9 mouse cellular contexts compared by ENCODE assay signal in genomic region chr9:119631899-119632533, GRCm38 (mm10). TPM values are rescaled to one million over a fixed set of nuclear protein-coding genes. Genes with fewer than 3 reads are reported as not detected.
DNase-seq lines count a peak whose midpoint lies in the region; ATAC-seq and TF ChIP-seq lines count a peak whose summit lies in the region.
"Had no signal": no experiment of that assay in that cellular context is flagged by ENCODE, and none has a peak within 500 bp of the region (broad histone marks: within the 10 kb centered on the region; RNA-seq: fewer than 3 reads in every experiment).

No protein-coding gene starts in this region.

- peak; percentile 37; the same call in 1 of the 2 replicates for ATAC-seq in stomach, embryonic 14.5 days (ENCODE audit: insufficient number of reproducible peaks, insufficient read depth, low FRiP score, low read depth)
- no peak for ATAC-seq in stomach, postnatal 0 days (ENCODE audit: low FRiP score, low TSS enrichment)
- ATAC-seq in embryonic facial prominence, embryonic 13.5 days (ENCODE audit: insufficient number of reproducible peaks, insufficient read depth, low FRiP score, low TSS enrichment, low read depth): no peak
- peak; percentile 76 for ATAC-seq in megakaryocyte progenitor cell, adult 5-6 weeks (replicated peaks; ENCODE audit: poor library complexity)
- no peak for ATAC-seq in granulocyte monocyte progenitor cell, adult 5-6 weeks (replicated peaks; ENCODE audit: poor library complexity, severe bottlenecking)

- no peaks in the 10 kb centered on the region for H3K36me3 ChIP-seq in stomach, embryonic 14.5 days (ENCODE audit: control insufficient read depth, insufficient read depth, low read length)
- H3K36me3 ChIP-seq in stomach, postnatal 0 days (ENCODE audit: control insufficient read depth, insufficient read depth, low read length): no peaks in the 10 kb centered on the region
- no peaks in the 10 kb centered on the region for H3K36me3 ChIP-seq in embryonic facial prominence, embryonic 13.5 days
- no peaks in the 10 kb centered on the region for H3K36me3 ChIP-seq in hindbrain, embryonic 10.5 days
- H3K36me3 ChIP-seq: limb, embryonic 15.5 days had no signal

- DNase-seq in stomach, postnatal 0 days (ENCODE audit: low spot score): no peak
- DNase-seq in hindbrain, embryonic 10.5 days (ENCODE audit: low spot score): no peak
- no peak for DNase-seq in left cerebral cortex, adult 8-10 months (ENCODE audit: low spot score in 2 of 2)
- DNase-seq in layer of hippocampus, adult 18-20 months (ENCODE audit: low spot score in 2 of 2): no peak

- H3K4me2 ChIP-seq in stomach, embryonic 14.5 days (replicated peaks; ENCODE audit: low read depth, low read length): no peak overlapping the region
- H3K4me2 ChIP-seq in stomach, postnatal 0 days (replicated peaks; ENCODE audit: low read depth): no peak overlapping the region
- H3K4me2 ChIP-seq in embryonic facial prominence, embryonic 13.5 days: peak overlapping the region; percentile 33
- H3K4me2 ChIP-seq: limb, embryonic 15.5 days had no signal

- no peak for TF ChIP-seq CTCF in stomach, postnatal 0 days (IDR thresholded peaks at IDR 0.05; ENCODE audit: low read depth)

- H3K9ac ChIP-seq in stomach, embryonic 14.5 days (replicated peaks; ENCODE audit: low read depth, low read length): no peak overlapping the region
- no peak overlapping the region for H3K9ac ChIP-seq in stomach, postnatal 0 days (ENCODE audit: low read length)
- 0 out of 2 replicates have a peak overlapping the region, but pooled peaks have one; percentile 11 for H3K9ac ChIP-seq in embryonic facial prominence, embryonic 13.5 days
- H3K9ac ChIP-seq: limb, embryonic 15.5 days had no signal

- no peaks in the 10 kb centered on the region for H3K27me3 ChIP-seq in stomach, embryonic 14.5 days (ENCODE audit: control insufficient read depth, insufficient read depth, low read length)
- H3K27me3 ChIP-seq in stomach, postnatal 0 days (ENCODE audit: control insufficient read depth, insufficient read depth, low read length): no peaks in the 10 kb centered on the region
- H3K27me3 ChIP-seq in embryonic facial prominence, embryonic 13.5 days: peaks cover 28% of the 10 kb centered on the region
- 0 out of 2 replicates have a peak, but pooled peaks cover 2% of the 10 kb centered on the region for H3K27me3 ChIP-seq in hindbrain, embryonic 10.5 days (ENCODE audit: insufficient read depth, poor library complexity, severe bottlenecking)

- no peak overlapping the region for H3K27ac ChIP-seq in stomach, embryonic 14.5 days (ENCODE audit: low read length)
- no peak overlapping the region for H3K27ac ChIP-seq in stomach, postnatal 0 days (replicated peaks)
- no peak overlapping the region for H3K27ac ChIP-seq in embryonic facial prominence, embryonic 13.5 days
- H3K27ac ChIP-seq in hindbrain, embryonic 10.5 days: 0 out of 2 replicates have a peak overlapping the region, but pooled peaks have one; percentile 56
- H3K27ac ChIP-seq: limb, embryonic 15.5 days had no signal

- no peak for TF ChIP-seq EP300 in stomach, postnatal 0 days (optimal IDR thresholded peaks at IDR 0.05)

- WGBS in stomach, embryonic 14.5 days: 28% methylated on average over 15 of the region's 15 CpGs
- WGBS in stomach, postnatal 0 days: 30% methylated on average over 15 of the region's 15 CpGs
- 30% methylated on average over 15 of the region's 15 CpGs for WGBS in embryonic facial prominence, embryonic 13.5 days
- WGBS in hindbrain, embryonic 10.5 days: 56% methylated on average over 15 of the region's 15 CpGs

- 0 out of 2 replicates have a peak, but pooled peaks cover 2% of the 10 kb centered on the region for H3K4me1 ChIP-seq in stomach, embryonic 14.5 days (ENCODE audit: control insufficient read depth, insufficient read depth, low read length)
- no peaks in the 10 kb centered on the region for H3K4me1 ChIP-seq in stomach, postnatal 0 days (replicated peaks; ENCODE audit: control insufficient read depth, insufficient read depth)
- peaks cover 20% of the 10 kb centered on the region for H3K4me1 ChIP-seq in embryonic facial prominence, embryonic 13.5 days
- peaks cover 30% of the 10 kb centered on the region for H3K4me1 ChIP-seq in hindbrain, embryonic 10.5 days (replicated peaks)

- no peaks in the 10 kb centered on the region for H3K9me3 ChIP-seq in stomach, embryonic 14.5 days (ENCODE audit: control insufficient read depth, low read depth, low read length)
- H3K9me3 ChIP-seq in stomach, postnatal 0 days (ENCODE audit: control insufficient read depth, low read length): no peaks in the 10 kb centered on the region
- no peaks in the 10 kb centered on the region for H3K9me3 ChIP-seq in embryonic facial prominence, embryonic 13.5 days
- H3K9me3 ChIP-seq in hindbrain, embryonic 10.5 days: no peaks in the 10 kb centered on the region
- H3K9me3 ChIP-seq: limb, embryonic 15.5 days had no signal

- H3K4me3 ChIP-seq in stomach, embryonic 14.5 days (ENCODE audit: low read depth, low read length): no peak overlapping the region
- H3K4me3 ChIP-seq in stomach, postnatal 0 days (ENCODE audit: low read depth, low read length): no peak overlapping the region
- H3K4me3 ChIP-seq in embryonic facial prominence, embryonic 13.5 days: no peak overlapping the region
- H3K4me3 ChIP-seq in hindbrain, embryonic 10.5 days: no peak overlapping the region
- H3K4me3 ChIP-seq: limb, embryonic 15.5 days had no signal

RNA-seq across cellular contexts. Expression of gene Scn5a, which starts 53.2 kb away (rescaled TPM):
- 0.10 and 0.25 TPM in 2 replicates for polyA plus RNA-seq in stomach, embryonic 14.5 days (2014; fragmentation: Nextera tagmentation; extraction: Ambion mirVana)
- 0.10 and 0.18 TPM in 2 replicates for polyA plus RNA-seq in stomach, postnatal 0 days (2015; fragmentation: Nextera tagmentation; extraction: Ambion mirVana)
- polyA plus RNA-seq in embryonic facial prominence, embryonic 13.5 days (2015; fragmentation: Nextera tagmentation; extraction: Ambion mirVana): 0.42 and 0.87 TPM in 2 replicates
- 0.55 and 0.93 TPM in 2 replicates for polyA plus RNA-seq in hindbrain, embryonic 10.5 days (2016; fragmentation: Nextera tagmentation; extraction: Ambion mirVana)
- not detected in 2 replicates for total RNA-seq in megakaryocyte progenitor cell, adult 5-6 weeks (2015)
- not detected in 2 replicates for total RNA-seq in megakaryocyte progenitor cell, adult 5-6 weeks (2017)
- 1 to 10 TPM; 3.5 to 4.6 (median 4.4) TPM for total RNA-seq in left cerebral cortex, adult 8-10 months (2022)
- 1 to 10 TPM in 1 of 2 experiments, under 1 TPM in 1; 0.96 to 1.5 TPM for total RNA-seq in layer of hippocampus, adult 18-20 months (2021)
- not detected in 2 replicates for total RNA-seq in granulocyte monocyte progenitor cell, adult 5-6 weeks (2014; fragmentation: Nextera tagmentation)
- not detected in 2 replicates for total RNA-seq in granulocyte monocyte progenitor cell, adult 5-6 weeks (2017)

Comparison
In these comparisons a context has a peak if more than half of its experiments do, and no peak if none do; other contexts are left out.
1. ATAC-seq: peak in stomach, embryonic 14.5 days (single experiment) and megakaryocyte progenitor cell, adult 5-6 weeks (single experiment); none in stomach, postnatal 0 days (single experiment), embryonic facial prominence, embryonic 13.5 days (single experiment) and granulocyte monocyte progenitor cell, adult 5-6 weeks (single experiment).